8 mouse cellular contexts compared by ENCODE assay signal in genomic region chr19:32756900-32757725, GRCm38 (mm10). TPM values are rescaled to one million over a fixed set of nuclear protein-coding genes. Genes with fewer than 3 reads are reported as not detected.
DNase-seq lines count a peak whose midpoint lies in the region; ATAC-seq and TF ChIP-seq lines count a peak whose summit lies in the region.

TSS of gene Pten (plus strand) at chr19:32757497.

- 0 out of 2 replicates have a peak, but pooled peaks cover 3% of the 10 kb centered on the region for H3K4me1 ChIP-seq in bone marrow macrophage, adult 2 months (ENCODE audit: control insufficient read depth, insufficient read depth, low read length)
- H3K4me1 ChIP-seq in embryonic facial prominence, embryonic 15.5 days = peaks cover 17% of the 10 kb centered on the region; the same call in 1 of the 2 replicates
- H3K4me1 ChIP-seq in limb, embryonic 14.5 days (ENCODE audit: control insufficient read depth, insufficient read depth, low read length) = peaks cover 25% of the 10 kb centered on the region
- peaks cover 20% of the 10 kb centered on the region for H3K4me1 ChIP-seq in midbrain, embryonic 16.5 days (ENCODE audit: control insufficient read depth, insufficient read depth, low read length)
- H3K4me1 ChIP-seq in spleen, adult 2 months (ENCODE audit: control insufficient read depth, insufficient read depth, insufficient read length) = peaks cover 7% of the 10 kb centered on the region

- no peaks in the 10 kb centered on the region for H3K9me3 ChIP-seq in embryonic facial prominence, embryonic 15.5 days (replicated peaks)
- no peaks in the 10 kb centered on the region for H3K9me3 ChIP-seq in limb, embryonic 14.5 days (ENCODE audit: control insufficient read depth, low read length)
- H3K9me3 ChIP-seq in midbrain, embryonic 16.5 days (replicated peaks; ENCODE audit: control insufficient read depth, low read length, poor library complexity, severe bottlenecking) = no peaks in the 10 kb centered on the region

- peak within 1 kb of the TSS; percentile 98 for H3K9ac ChIP-seq in embryonic facial prominence, embryonic 15.5 days
- H3K9ac ChIP-seq in limb, embryonic 14.5 days (ENCODE audit: low read depth, low read length, severe bottlenecking) = peak within 1 kb of the TSS; percentile 97
- peak within 1 kb of the TSS; percentile 98 for H3K9ac ChIP-seq in midbrain, embryonic 16.5 days (ENCODE audit: low read depth, low read length)

- ATAC-seq in embryonic facial prominence, embryonic 15.5 days (ENCODE audit: insufficient number of reproducible peaks, low FRiP score, low TSS enrichment, low read depth) = peak; percentile 92
- peak; percentile 87 for ATAC-seq in limb, embryonic 14.5 days (ENCODE audit: low FRiP score, low read depth)
- ATAC-seq in midbrain, embryonic 16.5 days = peak; percentile 93

- H3K36me3 ChIP-seq in embryonic facial prominence, embryonic 15.5 days = no peaks in the 10 kb centered on the region
- H3K36me3 ChIP-seq in limb, embryonic 14.5 days (ENCODE audit: control insufficient read depth, insufficient read depth, low read length) = peaks cover 6% of the 10 kb centered on the region; the same call in 1 of the 2 replicates
- no peaks in the 10 kb centered on the region for H3K36me3 ChIP-seq in midbrain, embryonic 16.5 days (ENCODE audit: control insufficient read depth, insufficient read depth, low read length)
- no peaks in the 10 kb centered on the region for H3K36me3 ChIP-seq in spleen, adult 2 months (ENCODE audit: control insufficient read depth, insufficient read depth, low read length)

- TF ChIP-seq POLR2A in bone marrow macrophage, adult 2 months (IDR thresholded peaks at IDR 0.05; ENCODE audit: borderline replicate concordance, low read depth, low read length) = no peak
- peak; percentile 59; the same call in 1 of the 2 replicates for TF ChIP-seq POLR2A in limb, embryonic 14.5 days (IDR thresholded peaks at IDR 0.05; ENCODE audit: borderline replicate concordance, extremely low read depth, insufficient read depth, insufficient read length)
- peak; percentile 84 for TF ChIP-seq POLR2A in spleen, adult 2 months (IDR thresholded peaks at IDR 0.05; ENCODE audit: low read depth, low read length)

- H3K4me2 ChIP-seq in embryonic facial prominence, embryonic 15.5 days (replicated peaks) = peak within 1 kb of the TSS; percentile 91
- H3K4me2 ChIP-seq in limb, embryonic 14.5 days (replicated peaks; ENCODE audit: low read depth, low read length, severe bottlenecking) = peak within 1 kb of the TSS; percentile 96
- peak within 1 kb of the TSS; percentile 85 for H3K4me2 ChIP-seq in midbrain, embryonic 16.5 days (ENCODE audit: low read length)

- peaks cover 12% of the 10 kb centered on the region; the same call in 1 of the 2 replicates for H3K27me3 ChIP-seq in embryonic facial prominence, embryonic 15.5 days
- H3K27me3 ChIP-seq in limb, embryonic 14.5 days (ENCODE audit: control insufficient read depth, insufficient read depth, low read length) = 0 out of 2 replicates have a peak, but pooled peaks cover 9% of the 10 kb centered on the region
- H3K27me3 ChIP-seq in midbrain, embryonic 16.5 days (ENCODE audit: control insufficient read depth, insufficient read depth, low read depth, low read length) = no peaks in the 10 kb centered on the region
- H3K27me3 ChIP-seq in spleen, adult 2 months (ENCODE audit: control insufficient read depth, insufficient read depth, low read length) = no peaks in the 10 kb centered on the region

- H3K27ac ChIP-seq in bone marrow macrophage, adult 2 months (ENCODE audit: insufficient read depth, low read depth, low read length) = peak within 1 kb of the TSS; percentile 85
- peak within 1 kb of the TSS; percentile 99 for H3K27ac ChIP-seq in embryonic facial prominence, embryonic 15.5 days (replicated peaks)
- peak within 1 kb of the TSS; percentile 98 for H3K27ac ChIP-seq in limb, embryonic 14.5 days (replicated peaks; ENCODE audit: low read depth, low read length)
- H3K27ac ChIP-seq in midbrain, embryonic 16.5 days (ENCODE audit: low read length) = peak within 1 kb of the TSS; percentile 99
- peak within 1 kb of the TSS; percentile 99 for H3K27ac ChIP-seq in spleen, adult 2 months (ENCODE audit: insufficient read depth, low read length)

- peak within 1 kb of the TSS; percentile 86 for H3K4me3 ChIP-seq in bone marrow macrophage, adult 2 months (ENCODE audit: insufficient read depth, low read length)
- H3K4me3 ChIP-seq in embryonic facial prominence, embryonic 15.5 days (replicated peaks) = peak within 1 kb of the TSS; percentile 98
- H3K4me3 ChIP-seq in limb, embryonic 14.5 days (replicated peaks; ENCODE audit: low read length) = peak within 1 kb of the TSS; percentile 97
- H3K4me3 ChIP-seq in midbrain, embryonic 16.5 days (ENCODE audit: low read depth, low read length) = peak within 1 kb of the TSS; percentile 69
- peak within 1 kb of the TSS; percentile 96 for H3K4me3 ChIP-seq in spleen, adult 2 months (ENCODE audit: extremely low read depth, insufficient read depth, insufficient read length)

- WGBS in embryonic facial prominence, embryonic 15.5 days = 0% methylated on average over 75 of the region's 77 CpGs
- WGBS in limb, embryonic 14.5 days = 0% methylated on average over 25 of the region's 77 CpGs
- 0% methylated on average over 65 of the region's 77 CpGs for WGBS in midbrain, embryonic 16.5 days
- WGBS in spleen, adult 2 months = under 1% methylated on average over 47 of the region's 77 CpGs

- peak; percentile 95 to 96 for DNase-seq in B cell, adult 2 months
- DNase-seq in heart, adult 8-10 months (ENCODE audit: low spot score) = peak; percentile 95
- DNase-seq in kidney, adult 9 months = peak; percentile 96
- peak; percentile 92 for DNase-seq in limb, embryonic 14.5 days (ENCODE audit: low spot score)
- DNase-seq in spleen, adult 2 months (ENCODE audit: low read depth in 1 of 2, low spot score in 2 of 2) = peak; percentile 85 to 93

- TF ChIP-seq CTCF in bone marrow macrophage, adult 2 months (IDR thresholded peaks at IDR 0.05; ENCODE audit: low read depth, low read length) = no peak
- no peak for TF ChIP-seq CTCF in spleen, adult 2 months (IDR thresholded peaks at IDR 0.05; ENCODE audit: extremely low read depth, insufficient read depth, insufficient read length, insufficient replicate concordance)

RNA-seq across cellular contexts. Expression of gene Pten, which starts in this region (rescaled TPM):
- polyA plus RNA-seq in bone marrow macrophage, adult 2 months (2012; ENCODE audit: insufficient read depth, insufficient read length, missing spikeins) = 62.7 and 70.4 TPM in 2 replicates
- 10.1 and 12.6 TPM in 2 replicates for polyA plus RNA-seq in embryonic facial prominence, embryonic 15.5 days (2015; fragmentation: Nextera tagmentation; extraction: Ambion mirVana)
- 10 to 100 TPM; 54.6 to 66.1 (median 59.4) TPM for total RNA-seq in heart, adult 8-10 months (2022)
- polyA plus RNA-seq in limb, embryonic 14.5 days (2012; rRNA removed) = 17.3 and 18.0 TPM in 2 replicates
- polyA plus RNA-seq in limb, embryonic 14.5 days (2014; fragmentation: Nextera tagmentation; extraction: Ambion mirVana) = 12.2 and 14.4 TPM in 2 replicates
- polyA plus RNA-seq in midbrain, embryonic 16.5 days (2015; fragmentation: Nextera tagmentation; extraction: Ambion mirVana) = 12.0 TPM in 2 replicates
- 13.1 and 23.6 TPM in 2 replicates for polyA plus RNA-seq in spleen, adult 2 months (2012; rRNA removed)

Comparison
In these comparisons a context has a peak if more than half of its experiments do, and no peak if none do; other contexts are left out.
1. Peak in every context shown above with its lines: DNase-seq, ATAC-seq, H3K4me3 ChIP-seq and H3K27ac ChIP-seq.